13 mouse cellular contexts compared by ENCODE assay signal in genomic region chr16:21607021-21607650, GRCm38 (mm10).
DNase-seq lines count a peak whose midpoint lies in the region; ATAC-seq lines count a peak whose summit lies in the region.
"Had no signal": no experiment of that assay in that cellular context is flagged by ENCODE, and none has a peak within 500 bp of the region (broad histone marks: within the 10 kb centered on the region; RNA-seq: fewer than 3 reads in every experiment).

No protein-coding gene starts in this region.

- H3K9ac ChIP-seq in heart, embryonic 15.5 days, result no peak overlapping the region
- H3K9ac ChIP-seq: embryonic facial prominence, embryonic 13.5 days had no signal

- no peaks in the 10 kb centered on the region for H3K36me3 ChIP-seq in heart, embryonic 15.5 days
- H3K36me3 ChIP-seq: embryonic facial prominence, embryonic 13.5 days had no signal

- intact Hi-C loops in heart, postnatal 36 days (cut with DNase I), result no loop called here

- H3K4me2 ChIP-seq in heart, embryonic 15.5 days, result no peak overlapping the region
- H3K4me2 ChIP-seq: embryonic facial prominence, embryonic 13.5 days had no signal

- peak; percentile 17 for DNase-seq in adrenal gland, postnatal 14 days
- no peak for DNase-seq in adrenal gland, adult (ENCODE audit: inconsistent age in 2 of 2, low spot score in 1 of 2)
- no peak for DNase-seq in heart, postnatal 36 days
- peak; percentile 25 for DNase-seq in lung, postnatal 10 days
- DNase-seq in lung, postnatal 36 days, result no peak
- DNase-seq in kidney, postnatal 36 days, result peak; percentile 44 to 62
- no peak for DNase-seq in right cerebral cortex, postnatal 14 days
- DNase-seq: cerebellum, adult 11-12 months; gastrocnemius, postnatal 25 days; thymus, adult 2 months had no signal

- H3K27me3 ChIP-seq in heart, embryonic 15.5 days, result no peaks in the 10 kb centered on the region
- H3K27me3 ChIP-seq: embryonic facial prominence, embryonic 13.5 days had no signal

- no peak overlapping the region for H3K4me3 ChIP-seq in heart, embryonic 15.5 days
- H3K4me3 ChIP-seq: embryonic facial prominence, embryonic 13.5 days had no signal

- no peak for ATAC-seq in heart, embryonic 15.5 days (replicated peaks; ENCODE audit: insufficient number of reproducible peaks, insufficient read depth, low FRiP score, low read depth)
- ATAC-seq: forebrain, embryonic 16.5 days had no signal

- peak overlapping the region; percentile 45 for H3K27ac ChIP-seq in heart, embryonic 15.5 days
- H3K27ac ChIP-seq: embryonic facial prominence, embryonic 13.5 days had no signal

- WGBS in heart, embryonic 15.5 days, result 67% methylated on average over 8 of the region's 8 CpGs

- H3K9me3 ChIP-seq in heart, embryonic 15.5 days (replicated peaks), result no peaks in the 10 kb centered on the region
- H3K9me3 ChIP-seq: embryonic facial prominence, embryonic 13.5 days had no signal

- H3K4me1 ChIP-seq in heart, embryonic 15.5 days (replicated peaks), result peaks cover 27% of the 10 kb centered on the region

Comparison
In these comparisons a context has a peak if more than half of its experiments do, and no peak if none do; other contexts are left out.
1. DNase-seq: peak in adrenal gland, postnatal 14 days (single experiment), lung, postnatal 10 days (single experiment) and kidney, postnatal 36 days (2 of 2); none in adrenal gland, adult (0 of 2), heart, postnatal 36 days (0 of 2), lung, postnatal 36 days (single experiment) and right cerebral cortex, postnatal 14 days (single experiment).